Mouse (Mus musculus): ENCODE measurements around the gene Rpl3.

DNA sequence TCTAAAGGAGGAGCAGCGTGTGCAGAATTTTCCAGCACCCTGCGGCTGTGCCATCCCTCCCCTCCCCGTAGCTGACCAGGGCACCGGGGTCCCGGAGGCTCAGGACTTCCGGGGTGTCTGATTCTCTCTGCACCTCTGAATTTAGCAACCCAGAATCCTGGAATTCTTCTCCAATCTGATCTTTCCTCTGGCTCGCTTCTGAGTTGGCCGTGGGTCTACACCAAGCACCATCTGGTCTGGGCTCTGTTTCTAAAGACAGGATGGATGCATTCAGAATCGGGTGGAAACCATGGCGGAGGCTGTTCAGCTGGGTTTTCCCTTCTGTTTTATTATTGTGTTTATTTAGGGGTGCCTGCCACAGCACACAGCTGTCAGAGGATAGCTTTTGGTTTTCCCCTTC lies 9.2 kb upstream of the Rpl3 start:
- TF ChIP-seq CTCF (IDR thresholded peaks at IDR 0.05; ENCODE audit: borderline replicate concordance, extremely low read depth, insufficient read depth, insufficient read length) (no peak), POLR2A (IDR thresholded peaks at IDR 0.05; ENCODE audit: borderline replicate concordance, extremely low read depth, insufficient read depth, insufficient read length, poor library complexity, severe bottlenecking) (no peak)

Data from brain, embryonic 14.5 days (tissue).